In the genomic region with DNA sequence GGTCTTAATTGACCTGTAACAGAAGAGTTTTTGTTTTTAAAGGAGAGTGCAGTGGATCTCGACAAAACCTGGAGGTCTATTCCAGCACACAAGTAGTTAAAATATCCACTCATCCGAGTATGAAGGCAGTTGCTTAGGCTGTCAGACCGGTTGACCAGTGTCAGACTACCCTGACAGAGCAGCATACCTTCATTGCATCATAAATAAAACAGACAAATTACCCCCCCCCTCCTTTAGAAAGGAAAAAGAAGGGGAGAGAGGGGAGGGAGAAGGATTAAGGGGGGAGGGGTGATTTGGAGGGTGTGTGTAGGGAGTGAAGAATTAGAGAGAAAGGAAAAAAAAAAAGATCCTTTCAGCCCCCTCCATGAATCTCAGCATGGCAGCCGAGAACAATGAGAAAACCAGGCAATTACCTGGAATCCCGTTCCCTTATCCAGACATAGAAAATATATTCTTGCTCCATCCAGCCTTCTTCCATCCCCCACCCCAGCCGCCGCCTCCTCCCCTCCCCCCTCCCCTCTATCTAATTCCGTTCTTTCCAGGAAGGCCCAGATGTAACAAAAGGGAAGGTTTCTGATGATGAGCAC, we compare ENCODE assay signal across 12 mouse cellular contexts.
DNase-seq lines count a peak whose midpoint lies in the region; ATAC-seq lines count a peak whose summit lies in the region.
"Had no signal": no experiment of that assay in that cellular context is flagged by ENCODE, and none has a peak within 500 bp of the region (broad histone marks: within the 10 kb centered on the region; RNA-seq: fewer than 3 reads in every experiment).

No protein-coding gene starts in this region.

- H3K9me3 ChIP-seq in kidney, embryonic 16.5 days (ENCODE audit: low read length) = no peaks in the 10 kb centered on the region
- H3K9me3 ChIP-seq in embryonic facial prominence, embryonic 13.5 days = no peaks in the 10 kb centered on the region
- H3K9me3 ChIP-seq in forebrain, embryonic 15.5 days = no peaks in the 10 kb centered on the region
- no peaks in the 10 kb centered on the region for H3K9me3 ChIP-seq in midbrain, embryonic 11.5 days (ENCODE audit: control insufficient read depth, low read length)

- no peak for ATAC-seq in kidney, embryonic 16.5 days (ENCODE audit: low FRiP score, low TSS enrichment)
- ATAC-seq in embryonic facial prominence, embryonic 13.5 days (ENCODE audit: insufficient number of reproducible peaks, insufficient read depth, low FRiP score, low TSS enrichment, low read depth) = no peak
- ATAC-seq in forebrain, embryonic 15.5 days (replicated peaks) = no peak
- ATAC-seq in midbrain, embryonic 11.5 days (ENCODE audit: low FRiP score) = no peak
- ATAC-seq: inflammation-experienced regulatory T-cells, adult 6 months had no signal

- WGBS in kidney, embryonic 16.5 days = 4% methylated on average over 8 of the region's 8 CpGs
- 5% methylated on average over 8 of the region's 8 CpGs for WGBS in embryonic facial prominence, embryonic 13.5 days
- 2% methylated on average over 8 of the region's 8 CpGs for WGBS in forebrain, embryonic 15.5 days
- WGBS in midbrain, embryonic 11.5 days = 3% methylated on average over 8 of the region's 8 CpGs

- no peaks in the 10 kb centered on the region for H3K36me3 ChIP-seq in kidney, embryonic 16.5 days (ENCODE audit: insufficient read depth, low read length)
- H3K36me3 ChIP-seq in embryonic facial prominence, embryonic 13.5 days = no peaks in the 10 kb centered on the region
- H3K36me3 ChIP-seq in forebrain, embryonic 15.5 days = no peaks in the 10 kb centered on the region
- no peaks in the 10 kb centered on the region for H3K36me3 ChIP-seq in midbrain, embryonic 11.5 days (ENCODE audit: control insufficient read depth, insufficient read depth, low read length)

- peak overlapping the region; percentile 36; the same call in 1 of the 2 replicates for H3K4me2 ChIP-seq in kidney, embryonic 16.5 days (replicated peaks; ENCODE audit: low read depth, low read length)
- H3K4me2 ChIP-seq in embryonic facial prominence, embryonic 13.5 days = no peak overlapping the region
- H3K4me2 ChIP-seq in forebrain, embryonic 15.5 days (replicated peaks) = no peak overlapping the region
- peak overlapping the region; percentile 15; the same call in 1 of the 2 replicates for H3K4me2 ChIP-seq in midbrain, embryonic 11.5 days

- H3K27ac ChIP-seq in kidney, embryonic 16.5 days (ENCODE audit: low read length) = no peak overlapping the region
- peak overlapping the region; percentile 85; the same call in 1 of the 2 replicates for H3K27ac ChIP-seq in embryonic facial prominence, embryonic 13.5 days
- peak overlapping the region; percentile 60 for H3K27ac ChIP-seq in forebrain, embryonic 15.5 days (replicated peaks)
- no peak overlapping the region for H3K27ac ChIP-seq in midbrain, embryonic 11.5 days (ENCODE audit: low read depth, low read length)
- H3K27ac ChIP-seq: liver, embryonic 14.5 days had no signal

- no peak overlapping the region for H3K4me3 ChIP-seq in kidney, embryonic 16.5 days (ENCODE audit: low read length)
- H3K4me3 ChIP-seq in embryonic facial prominence, embryonic 13.5 days = no peak overlapping the region
- no peak overlapping the region for H3K4me3 ChIP-seq in forebrain, embryonic 15.5 days
- no peak overlapping the region for H3K4me3 ChIP-seq in midbrain, embryonic 11.5 days (ENCODE audit: low read depth, low read length)

- H3K27me3 ChIP-seq in kidney, embryonic 16.5 days (ENCODE audit: insufficient read depth, low read length) = no peaks in the 10 kb centered on the region
- H3K27me3 ChIP-seq in embryonic facial prominence, embryonic 13.5 days = peaks cover 7% of the 10 kb centered on the region; the same call in 1 of the 2 replicates
- peaks cover 24% of the 10 kb centered on the region; the same call in 1 of the 2 replicates for H3K27me3 ChIP-seq in forebrain, embryonic 15.5 days
- H3K27me3 ChIP-seq in midbrain, embryonic 11.5 days (ENCODE audit: control insufficient read depth, insufficient read depth, low read length) = peaks cover 2% of the 10 kb centered on the region; the same call in 1 of the 2 replicates

- DNase-seq in kidney, postnatal 36 days = no peak
- DNase-seq in midbrain, embryonic 11.5 days (ENCODE audit: low spot score, missing footprints) = peak; percentile 84
- no peak for DNase-seq in left cerebral cortex, postnatal 4 days
- no peak for DNase-seq in adrenal gland, adult (ENCODE audit: inconsistent age in 2 of 2, low spot score in 1 of 2)
- DNase-seq: gastrocnemius, postnatal 25 days; right cerebral cortex, postnatal 4 days; thymus, adult 2 months had no signal

- H3K9ac ChIP-seq in kidney, embryonic 16.5 days (replicated peaks; ENCODE audit: low read length) = no peak overlapping the region
- no peak overlapping the region for H3K9ac ChIP-seq in embryonic facial prominence, embryonic 13.5 days
- H3K9ac ChIP-seq in forebrain, embryonic 15.5 days (replicated peaks) = no peak overlapping the region; the same call in 1 of the 2 replicates
- H3K9ac ChIP-seq in midbrain, embryonic 11.5 days (ENCODE audit: low read length) = no peak overlapping the region
- H3K9ac ChIP-seq: liver, embryonic 14.5 days had no signal

- peaks cover 19% of the 10 kb centered on the region for H3K4me1 ChIP-seq in kidney, embryonic 16.5 days (ENCODE audit: insufficient read depth, low read length)
- H3K4me1 ChIP-seq in embryonic facial prominence, embryonic 13.5 days = peaks cover 57% of the 10 kb centered on the region
- H3K4me1 ChIP-seq in forebrain, embryonic 15.5 days = peaks cover 22% of the 10 kb centered on the region
- H3K4me1 ChIP-seq in midbrain, embryonic 11.5 days (ENCODE audit: control insufficient read depth, insufficient read depth, low read length) = peaks cover 29% of the 10 kb centered on the region

- intact Hi-C loops in left cerebral cortex, postnatal 4 days (cut with DNase I) = loop anchor here (10.0 kb wide), 1 partner anchor 1365 kb away; no protein-coding TSS in a partner anchor

Comparison
In these comparisons a context has a peak if more than half of its experiments do, and no peak if none do; other contexts are left out.
1. H3K27ac ChIP-seq: peak in embryonic facial prominence, embryonic 13.5 days (single experiment) and forebrain, embryonic 15.5 days (single experiment); none in kidney, embryonic 16.5 days (single experiment) and midbrain, embryonic 11.5 days (single experiment).
2. H3K4me2 ChIP-seq: peak in kidney, embryonic 16.5 days (single experiment) and midbrain, embryonic 11.5 days (single experiment); none in embryonic facial prominence, embryonic 13.5 days (single experiment) and forebrain, embryonic 15.5 days (single experiment).